Comparison of ENCODE assay signal across 20 mouse cellular contexts in genomic region chr16:50224946-50225345, GRCm38 (mm10).
"Had no signal": no experiment of that assay in that cellular context is flagged by ENCODE, and none has a peak within 500 bp of the region (broad histone marks: within the 10 kb centered on the region; RNA-seq: fewer than 3 reads in every experiment).

No protein-coding gene starts in this region.

- H3K27me3 ChIP-seq: kidney, embryonic 15.5 days; limb, embryonic 12.5 days; limb, embryonic 15.5 days; liver, embryonic 13.5 days; megakaryocyte, embryonic 14.5 days; midbrain, embryonic 13.5 days; neural tube, embryonic 13.5 days had no signal

- H3K27ac ChIP-seq: kidney, embryonic 15.5 days; limb, embryonic 12.5 days; limb, embryonic 15.5 days; liver, embryonic 13.5 days; midbrain, embryonic 10.5 days; midbrain, embryonic 13.5 days; neural tube, embryonic 13.5 days had no signal

- H3K9me3 ChIP-seq: kidney, embryonic 15.5 days; limb, embryonic 12.5 days; limb, embryonic 15.5 days; liver, embryonic 13.5 days; megakaryocyte, embryonic 14.5 days; midbrain, embryonic 10.5 days; midbrain, embryonic 13.5 days; neural tube, embryonic 13.5 days had no signal

- H3K4me2 ChIP-seq: kidney, embryonic 15.5 days; limb, embryonic 12.5 days; limb, embryonic 15.5 days; liver, embryonic 13.5 days; midbrain, embryonic 13.5 days; neural tube, embryonic 13.5 days had no signal

- DNase-seq: kidney, postnatal 10 days; kidney, postnatal 36 days; left cerebral cortex, postnatal 4 days; liver, embryonic 13.5 days; lung, adult 2 months; lung, postnatal 14 days; lung, postnatal 4 days; retina, postnatal 1 day; right cerebral cortex, postnatal 25 days; spleen, adult 18-20 months; thymus, postnatal 25 days had no signal

- H3K9ac ChIP-seq: kidney, embryonic 15.5 days; limb, embryonic 12.5 days; limb, embryonic 15.5 days; liver, embryonic 13.5 days; midbrain, embryonic 13.5 days; neural tube, embryonic 13.5 days had no signal

- H3K4me1 ChIP-seq: kidney, embryonic 15.5 days; limb, embryonic 15.5 days; liver, embryonic 13.5 days; midbrain, embryonic 10.5 days; midbrain, embryonic 13.5 days; neural tube, embryonic 13.5 days had no signal

- ATAC-seq: midbrain, embryonic 13.5 days; midbrain, embryonic 16.5 days had no signal

- H3K4me3 ChIP-seq: kidney, embryonic 15.5 days; limb, embryonic 12.5 days; limb, embryonic 15.5 days; liver, embryonic 13.5 days; megakaryocyte, embryonic 14.5 days; midbrain, embryonic 10.5 days; midbrain, embryonic 13.5 days; myocyte; neural tube, embryonic 13.5 days had no signal
